Mouse (Mus musculus) MEL (cell line): Measurements from ENCODE around the gene Antxr1. TPM values are rescaled to one million over a fixed set of nuclear protein-coding genes. Genes with fewer than 3 reads are reported as not detected.

ENCODE experiments used
- DNase-seq: peaks from one replicate; pipeline ENCODE4 v3.0.0; 2011; ENCODE audit warnings: low read depth, low spot score
- H3K27ac ChIP-seq: 2 replicates; pipeline ENCODE4 v1.5.1; 2012; ENCODE audit warnings: low read depth, mild to moderate bottlenecking, control low read depth, low read length, moderate library complexity; ENCODE audit not compliant: control insufficient read depth
- H3K27me3 ChIP-seq, 2 experiments: fragments of 150-350 bp in 1 of 2; sonication (generic) in 1 of 2; 2 replicates each; pipeline ENCODE4 v1.6.1; 2012; ENCODE audit warnings: low read length in 2 of 2, mild to moderate bottlenecking in 2 of 2, improper control_type of control experiment in 1 of 2, moderate library complexity in 1 of 2; ENCODE audit not compliant: insufficient read depth in 2 of 2, control insufficient read depth in 1 of 2
- H3K36me3 ChIP-seq, 2 experiments: 2 replicates each; pipeline ENCODE4 v1.6.1; 2012 to 2014; ENCODE audit warnings: low read length in 2 of 2, improper control_type of control experiment in 1 of 2, inconsistent platforms in 1 of 2, mild to moderate bottlenecking in 1 of 2; ENCODE audit not compliant: insufficient read depth in 2 of 2, control insufficient read depth in 1 of 2
- H3K4me1 ChIP-seq, 2 experiments: fragments of 150-350 bp in 1 of 2; sonication (generic) in 1 of 2; 2 replicates each; pipeline ENCODE4 v1.6.1; 2012; ENCODE audit warnings: low read length in 2 of 2, improper control_type of control experiment in 1 of 2, mild to moderate bottlenecking in 1 of 2; ENCODE audit not compliant: insufficient read depth in 2 of 2, control insufficient read depth in 1 of 2
- H3K4me3 ChIP-seq, 2 experiments: fragments of 150-350 bp in 1 of 2; sonication (generic) in 1 of 2; 2 replicates each; pipeline ENCODE4 v1.5.1; 2012; ENCODE audit warnings: low read depth in 2 of 2, low read length in 2 of 2, mild to moderate bottlenecking in 2 of 2, moderate library complexity in 2 of 2, control low read depth in 1 of 2, improper control_type of control experiment in 1 of 2; ENCODE audit not compliant: control insufficient read depth in 1 of 2, insufficient read depth in 1 of 2
- H3K79me2 ChIP-seq: 2 replicates; pipeline ENCODE4 v1.6.1; 2012; ENCODE audit warnings: mild to moderate bottlenecking, low read length, moderate library complexity; ENCODE audit not compliant: control insufficient read depth, poor library complexity, insufficient read depth
- H3K9ac ChIP-seq: 2 replicates; pipeline ENCODE4 v1.6.1; 2012; ENCODE audit warnings: low read depth, mild to moderate bottlenecking, control low read depth, low read length, moderate library complexity; ENCODE audit not compliant: control insufficient read depth, poor library complexity, severe bottlenecking
- H3K9me3 ChIP-seq: fragments of 150-350 bp; sonication (generic); replicated peaks from 2 replicates; pipeline ENCODE4 v1.6.1; 2012; ENCODE audit warnings: mild to moderate bottlenecking, low read length, improper control_type of control experiment, moderate library complexity; ENCODE audit not compliant: insufficient read depth
- BHLHE40 ChIP-seq: IDR thresholded peaks from 2 replicates; pipeline ENCODE4 v1.6.1; 2012; ENCODE audit warnings: low read depth, mild to moderate bottlenecking, inconsistent platforms, low read length, improper control_type of control experiment, borderline replicate concordance
- CHD2 ChIP-seq: IDR thresholded peaks from 2 replicates; pipeline ENCODE4 v1.6.1; 2011; ENCODE audit warnings: low read length, improper control_type of control experiment
- CTCF ChIP-seq, 3 experiments: IDR thresholded peaks in 2 of 3; conservative IDR thresholded peaks in 1 of 3; 2 replicates each; pipeline ENCODE4 v1.5.1; 2011 to 2012; ENCODE audit warnings: low read length in 3 of 3, low read depth in 2 of 3, mild to moderate bottlenecking in 2 of 3, improper control_type of control experiment in 1 of 3, inconsistent platforms in 1 of 3, mixed read lengths in 1 of 3, moderate library complexity in 1 of 3; ENCODE audit not compliant: control insufficient read depth in 1 of 3, insufficient read depth in 1 of 3, poor library complexity in 1 of 3, severe bottlenecking in 1 of 3
- E2F4 ChIP-seq: IDR thresholded peaks from 2 replicates; pipeline ENCODE4 v1.6.1; 2011; ENCODE audit warnings: low read depth, low read length, improper control_type of control experiment, borderline replicate concordance
- ELF1 ChIP-seq: IDR thresholded peaks from 2 replicates; pipeline ENCODE4 v1.6.1; 2014; ENCODE audit warnings: low read depth, mild to moderate bottlenecking, inconsistent platforms, low read length, improper control_type of control experiment, moderate library complexity
- GABPA ChIP-seq: IDR thresholded peaks from 2 replicates; pipeline ENCODE4 v1.6.1; 2012; ENCODE audit warnings: low read depth, mild to moderate bottlenecking, inconsistent platforms, low read length, improper control_type of control experiment, moderate library complexity
- GATA1 ChIP-seq: IDR thresholded peaks from 2 replicates; pipeline ENCODE4 v1.6.1; 2011; ENCODE audit warnings: low read depth, low read length, improper control_type of control experiment
- KAT2A ChIP-seq: conservative IDR thresholded peaks from 2 replicates; pipeline ENCODE4 v1.6.1; 2012; ENCODE audit warnings: low read depth, low read length, improper control_type of control experiment, inconsistent platforms
- MAFK ChIP-seq: IDR thresholded peaks from 2 replicates; pipeline ENCODE4 v1.6.1; 2011; ENCODE audit warnings: low read depth, mild to moderate bottlenecking, low read length, improper control_type of control experiment, borderline replicate concordance
- MEF2A ChIP-seq: IDR thresholded peaks from 2 replicates; pipeline ENCODE4 v1.6.1; 2014; ENCODE audit warnings: low read depth, mild to moderate bottlenecking, inconsistent platforms, low read length, improper control_type of control experiment; ENCODE audit not compliant: poor library complexity, insufficient replicate concordance, severe bottlenecking; ENCODE audit errors: extremely low read depth
- MYB ChIP-seq: IDR thresholded peaks from 2 replicates; pipeline ENCODE4 v1.6.1; 2011; ENCODE audit warnings: mild to moderate bottlenecking, low read depth, low read length, improper control_type of control experiment
- MYC ChIP-seq: IDR thresholded peaks from 2 replicates; pipeline ENCODE4 v1.6.1; 2011; ENCODE audit warnings: low read depth, mild to moderate bottlenecking, low read length, improper control_type of control experiment, moderate library complexity
- NELFE ChIP-seq: IDR thresholded peaks from 2 replicates; pipeline ENCODE4 v1.6.1; 2011; ENCODE audit warnings: low read depth, low read length, improper control_type of control experiment
- NRF1 ChIP-seq: IDR thresholded peaks from 2 replicates; pipeline ENCODE4 v1.6.1; 2014; ENCODE audit warnings: low read depth, mild to moderate bottlenecking, inconsistent platforms, low read length, improper control_type of control experiment, moderate library complexity; ENCODE audit not compliant: poor library complexity, insufficient read depth, severe bottlenecking
- POLR2A ChIP-seq, 2 experiments: IDR thresholded peaks; 2 replicates each; pipeline ENCODE4 v1.6.1; 2011 to 2012; ENCODE audit warnings: low read length in 2 of 2, mild to moderate bottlenecking in 2 of 2, control low read depth in 1 of 2, improper control_type of control experiment in 1 of 2, low read depth in 1 of 2, moderate library complexity in 1 of 2; ENCODE audit not compliant: control insufficient read depth in 1 of 2, insufficient read depth in 1 of 2, poor library complexity in 1 of 2
- POLR2AphosphoS2 ChIP-seq: IDR thresholded peaks from 2 replicates; pipeline ENCODE4 v1.6.1; 2011; ENCODE audit warnings: low read length, improper control_type of control experiment
- POLR2AphosphoS5 ChIP-seq: IDR thresholded peaks from 2 replicates; pipeline ENCODE4 v1.6.1; 2012; ENCODE audit warnings: low read depth, borderline replicate concordance, mild to moderate bottlenecking, inconsistent platforms, low read length, moderate library complexity, mixed read lengths
- RAD21 ChIP-seq: IDR thresholded peaks from 2 replicates; pipeline ENCODE4 v1.6.1; 2011; ENCODE audit warnings: mild to moderate bottlenecking, low read depth, low read length, improper control_type of control experiment
- SIN3A ChIP-seq: IDR thresholded peaks from 2 replicates; pipeline ENCODE4 v1.6.1; 2012; ENCODE audit warnings: low read length, improper control_type of control experiment, inconsistent platforms
- SMC3 ChIP-seq: IDR thresholded peaks from 2 replicates; pipeline ENCODE4 v1.6.1; 2011; ENCODE audit warnings: low read depth, low read length, improper control_type of control experiment
- TBP ChIP-seq: IDR thresholded peaks from 2 replicates; pipeline ENCODE4 v1.8.0; 2011; ENCODE audit warnings: low read depth, low read length, improper control_type of control experiment
- TCF12 ChIP-seq: IDR thresholded peaks from 2 replicates; pipeline ENCODE4 v1.6.1; 2014; ENCODE audit warnings: low read depth, mild to moderate bottlenecking, inconsistent platforms, low read length, improper control_type of control experiment, moderate library complexity
- UBTF ChIP-seq: IDR thresholded peaks from 2 replicates; pipeline ENCODE4 v1.6.1; 2012; ENCODE audit warnings: low read depth, mild to moderate bottlenecking, inconsistent platforms, low read length, improper control_type of control experiment, moderate library complexity, borderline replicate concordance; ENCODE audit not compliant: insufficient read depth
- USF1 ChIP-seq: IDR thresholded peaks from 2 replicates; pipeline ENCODE4 v1.6.1; 2014; ENCODE audit warnings: low read depth, mild to moderate bottlenecking, inconsistent platforms, low read length, improper control_type of control experiment, moderate library complexity
- USF2 ChIP-seq, 2 experiments: IDR thresholded peaks; 2 replicates each; pipeline ENCODE4 v1.6.1; 2011 to 2012; ENCODE audit warnings: improper control_type of control experiment in 2 of 2, low read length in 2 of 2, borderline replicate concordance in 1 of 2, inconsistent platforms in 1 of 2, low read depth in 1 of 2, mild to moderate bottlenecking in 1 of 2; ENCODE audit not compliant: insufficient read depth in 1 of 2
- ZC3H11A ChIP-seq: IDR thresholded peaks from 2 replicates; pipeline ENCODE4 v1.6.1; 2012; ENCODE audit warnings: low read depth, mild to moderate bottlenecking, inconsistent platforms, low read length, improper control_type of control experiment
- ZKSCAN1 ChIP-seq: IDR thresholded peaks from 2 replicates; pipeline ENCODE4 v1.6.1; 2012; ENCODE audit warnings: low read depth, mild to moderate bottlenecking, inconsistent platforms, low read length, improper control_type of control experiment, moderate library complexity
- ZMIZ1 ChIP-seq: IDR thresholded peaks from 2 replicates; pipeline ENCODE4 v1.6.1; 2012; ENCODE audit warnings: low read depth, mild to moderate bottlenecking, inconsistent platforms, low read length, improper control_type of control experiment, moderate library complexity
- polyA plus RNA-seq, 2 experiments: library from polyadenylated mRNA; stranded (reverse) in 1 of 2; unstranded in 1 of 2; fragments of >175 nt in 1 of 2; fragments of >200 nt in 1 of 2; gene quantifications; 2 replicates each; pipeline versions ENCODE4 v1.2.1 to v1.2.4; 2012; ENCODE audit warnings: low replicate concordance in 2 of 2, low read depth in 1 of 2; ENCODE audit not compliant: insufficient read length in 2 of 2, insufficient read depth in 1 of 2, missing spikeins in 1 of 2
- total RNA-seq: library from RNA; depleted of rRNA; stranded (reverse); fragments of 300-350 nt; gene quantifications from 2 replicates; pipeline ENCODE4 v1.2.3, GENCODE M21; 2012

The Antxr1 gene
- total and polyA plus RNA-seq, 3 experiments = 0.10 TPM; not detected in 2

- Histone ChIP-seq H3K27ac (no peak overlapping the region), H3K36me3 (no peaks in the 10 kb centered on the region), H3K9ac (no peak overlapping the region), H3K79me2 (no peaks in the 10 kb centered on the region), H3K9me3 (no peaks in the 10 kb centered on the region), H3K4me1 (no peaks in the 10 kb centered on the region), H3K27me3 (peaks cover 13 to 14% of the 10 kb centered on the region in 2 experiments), H3K4me3 (no peak overlapping the region)
- DNase-seq = no peak
- TF ChIP-seq KAT2A (no peak), NRF1 (no peak), TBP (no peak), ZKSCAN1 (no peak), RAD21 (no peak), USF2 (IDR thresholded peaks at IDR 0.05; ENCODE audit: borderline replicate concordance in 1 of 2, insufficient read depth in 1 of 2, low read depth in 1 of 2, low read length in 2 of 2) (no peak), NELFE (no peak), USF1 (no peak), SMC3 (no peak), BHLHE40 (no peak), MYB (no peak), POLR2AphosphoS2 (no peak), CTCF (IDR thresholded peaks at IDR 0.05 in 2 of 3, conservative IDR thresholded peaks at IDR 0.05 in 1 of 3; ENCODE audit: control insufficient read depth in 1 of 3, insufficient read depth in 1 of 3, low read depth in 2 of 3, low read length in 3 of 3, poor library complexity in 1 of 3, severe bottlenecking in 1 of 3) (no peak), ELF1 (no peak), MYC (no peak), POLR2A (IDR thresholded peaks at IDR 0.05; ENCODE audit: control insufficient read depth in 1 of 2, insufficient read depth in 1 of 2, low read depth in 1 of 2, low read length in 2 of 2, poor library complexity in 1 of 2) (no peak), ZC3H11A (no peak)
Observed at GRCm38 (mm10) chr6:87170277-87170676, 165.3 kb downstream of the Antxr1 start.

GRCm38 (mm10) chr6:87168021-87168420, 167.6 kb downstream of the Antxr1 start:
- Histone ChIP-seq H3K4me1 (no peaks in the 10 kb centered on the region), H3K27ac (no peak overlapping the region)
- TF ChIP-seq CTCF (IDR thresholded peaks at IDR 0.05 in 2 of 3, conservative IDR thresholded peaks at IDR 0.05 in 1 of 3; ENCODE audit: control insufficient read depth in 1 of 3, insufficient read depth in 1 of 3, low read depth in 2 of 3, low read length in 3 of 3, poor library complexity in 1 of 3, severe bottlenecking in 1 of 3) = no peak
- no peak for TF ChIP-seq SIN3A
- no peak for TF ChIP-seq POLR2AphosphoS5
- TF ChIP-seq ZKSCAN1 = no peak
- TF ChIP-seq RAD21 = no peak
- no peak for TF ChIP-seq MYB
- TF ChIP-seq TCF12 = no peak
- TF ChIP-seq GABPA = no peak
- no peak for TF ChIP-seq NELFE
- TF ChIP-seq CHD2 = no peak
- TF ChIP-seq GATA1 = no peak
- TF ChIP-seq UBTF = no peak
- no peak for TF ChIP-seq E2F4
- TF ChIP-seq ZC3H11A = no peak
- no peak for TF ChIP-seq ZMIZ1
- no peak for TF ChIP-seq MAFK
- no peak for TF ChIP-seq USF2 (IDR thresholded peaks at IDR 0.05; ENCODE audit: borderline replicate concordance in 1 of 2, insufficient read depth in 1 of 2, low read depth in 1 of 2, low read length in 2 of 2)
- no peak for TF ChIP-seq MEF2A
- no peak for TF ChIP-seq KAT2A
- TF ChIP-seq, all 39 proteins: peak for 0
- no peak overlapping the region for H3K4me3 ChIP-seq
- H3K9me3 ChIP-seq = no peaks in the 10 kb centered on the region
- peaks cover 11 to 13% of the 10 kb centered on the region in 2 experiments for H3K27me3 ChIP-seq
- H3K9ac ChIP-seq = no peak overlapping the region
- H3K36me3 ChIP-seq = no peaks in the 10 kb centered on the region
- no peaks in the 10 kb centered on the region for H3K79me2 ChIP-seq
- no peak for DNase-seq
